Mouse (Mus musculus) liver, adult 2 months (tissue): ENCODE data around the gene Rbm38.

Experiments used
- CTCF ChIP-seq: fragments of 200-500 bp; IDR thresholded peaks from 2 replicates; pipeline ENCODE4 v1.5.1; 2011; ENCODE audit warnings: low read depth, low read length, control low read depth
- POLR2A ChIP-seq: fragments of 200-500 bp; IDR thresholded peaks from 2 replicates; pipeline ENCODE4 v1.6.1; 2011; ENCODE audit warnings: low read length, control low read depth; ENCODE audit not compliant: insufficient read depth; ENCODE audit errors: extremely low read depth

GRCm38 (mm10) chr2:173049231-173049630, 28.9 kb downstream of the Rbm38 start:
- TF ChIP-seq POLR2A (no peak), CTCF (no peak)
